Comparison of ENCODE assay signal across 8 mouse cellular contexts in genomic region chr10:68723568-68724360, GRCm38 (mm10). TPM values are rescaled to one million over a fixed set of nuclear protein-coding genes. Genes with fewer than 3 reads are reported as not detected.
DNase-seq lines count a peak whose midpoint lies in the region; ATAC-seq and TF ChIP-seq lines count a peak whose summit lies in the region.

Gene Tmem26, plus strand, starts transcription at chr10:68723646.

- H3K4me2 ChIP-seq in liver, embryonic 15.5 days = peak within 1 kb of the TSS; percentile 61
- H3K4me2 ChIP-seq in neural tube, embryonic 15.5 days = peak within 1 kb of the TSS; percentile 86

- intact Hi-C loops in gastrocnemius, adult 2 months (cut with DNase I) = no loop called here

- whole genome bisulfite sequencing in liver, embryonic 15.5 days (ENCODE audit: insufficient replicate concordance) = 3% methylated on average over 32 of the region's 32 CpGs
- under 1% methylated on average over 32 of the region's 32 CpGs for WGBS in neural tube, embryonic 15.5 days

- no peaks in the 10 kb centered on the region for H3K9me3 ChIP-seq in E14TG2a.4 (ENCODE audit: low read length)
- H3K9me3 ChIP-seq in liver, embryonic 15.5 days (replicated peaks) = no peaks in the 10 kb centered on the region
- H3K9me3 ChIP-seq in neural tube, embryonic 15.5 days (replicated peaks) = no peaks in the 10 kb centered on the region

- no peak for TF ChIP-seq CTCF in E14TG2a.4 (conservative IDR thresholded peaks at IDR 0.05; ENCODE audit: low read length)
- no peak for TF ChIP-seq CTCF in gastrocnemius, adult 2 months (IDR thresholded peaks at IDR 0.05)

- H3K27me3 ChIP-seq in E14TG2a.4 (ENCODE audit: insufficient read depth, low read length) = peaks cover 32% of the 10 kb centered on the region
- H3K27me3 ChIP-seq in liver, embryonic 15.5 days = peaks cover 21% of the 10 kb centered on the region
- H3K27me3 ChIP-seq in neural tube, embryonic 15.5 days (replicated peaks) = no peaks in the 10 kb centered on the region; the same call in none of the 2 replicates

- H3K4me3 ChIP-seq in E14TG2a.4 (replicated peaks; ENCODE audit: low read length) = peak within 1 kb of the TSS; percentile 72
- peak within 1 kb of the TSS; percentile 70 for H3K4me3 ChIP-seq in gastrocnemius, adult 2 months
- peak within 1 kb of the TSS; percentile 38 for H3K4me3 ChIP-seq in liver, embryonic 15.5 days (replicated peaks)
- peak within 1 kb of the TSS; percentile 50 for H3K4me3 ChIP-seq in neural tube, embryonic 15.5 days (replicated peaks)

- ATAC-seq in liver, embryonic 15.5 days (ENCODE audit: insufficient read depth) = no peak
- ATAC-seq in neural tube, embryonic 15.5 days (ENCODE audit: low FRiP score) = peak; percentile 68

- peak; percentile 69 to 75 for DNase-seq in adrenal gland, postnatal 36 days
- DNase-seq in gastrocnemius, adult 2 months = peak; percentile 46
- DNase-seq in hindlimb bud, embryonic 11.5 days (ENCODE audit: extremely low spot score, low read depth, low spot score) = peak; percentile 1
- DNase-seq in right cerebral cortex, postnatal 25 days = no peak
- no peak for DNase-seq in thymus, adult 18-20 months

- no peak within 1 kb of the TSS for H3K9ac ChIP-seq in liver, embryonic 15.5 days
- peak within 1 kb of the TSS; percentile 51 for H3K9ac ChIP-seq in neural tube, embryonic 15.5 days (replicated peaks)

- H3K36me3 ChIP-seq in E14TG2a.4 (ENCODE audit: insufficient read depth, low read length) = no peaks in the 10 kb centered on the region
- no peaks in the 10 kb centered on the region for H3K36me3 ChIP-seq in liver, embryonic 15.5 days (replicated peaks)
- H3K36me3 ChIP-seq in neural tube, embryonic 15.5 days = no peaks in the 10 kb centered on the region

- peak within 1 kb of the TSS; percentile 10; the same call in 1 of the 2 replicates for H3K27ac ChIP-seq in gastrocnemius, adult 2 months
- no peak within 1 kb of the TSS for H3K27ac ChIP-seq in liver, embryonic 15.5 days (replicated peaks)
- no peak within 1 kb of the TSS for H3K27ac ChIP-seq in neural tube, embryonic 15.5 days (replicated peaks)

- peaks cover 34% of the 10 kb centered on the region for H3K4me1 ChIP-seq in E14TG2a.4 (replicated peaks; ENCODE audit: low read depth, low read length)
- no peaks in the 10 kb centered on the region for H3K4me1 ChIP-seq in liver, embryonic 15.5 days (replicated peaks)
- H3K4me1 ChIP-seq in neural tube, embryonic 15.5 days = peaks cover 24% of the 10 kb centered on the region

RNA-seq across cellular contexts. Expression of gene Tmem26, which starts in this region (rescaled TPM):
- total RNA-seq in adrenal gland, postnatal 36 days (2021) = 1 to 10 TPM; 4.2 to 7.9 TPM
- total RNA-seq in gastrocnemius, adult 2 months (2021) = under 1 TPM; 0.59 to 0.66 TPM
- 1.5 and 1.6 TPM in 2 replicates for polyA plus RNA-seq in liver, embryonic 15.5 days (2015; fragmentation: Nextera tagmentation; extraction: Ambion mirVana)
- 5.8 and 5.9 TPM in 2 replicates for polyA plus RNA-seq in neural tube, embryonic 15.5 days (2015; fragmentation: Nextera tagmentation; extraction: Ambion mirVana)

Comparison
In these comparisons a context has a peak if more than half of its experiments do, and no peak if none do; other contexts are left out.
1. Peak in DNase-seq, H3K4me3 ChIP-seq and H3K27ac ChIP-seq in gastrocnemius, adult 2 months; RNA of the gene not detected or under 1 TPM.
2. DNase-seq: peak in adrenal gland, postnatal 36 days (2 of 2) and hindlimb bud, embryonic 11.5 days (single experiment); none in right cerebral cortex, postnatal 25 days (single experiment) and thymus, adult 18-20 months (0 of 2).
3. Peak in every context shown above with its lines, with median percentiles within 50 percentile points of each other: H3K4me3 ChIP-seq.